13 mouse cellular contexts compared by ENCODE assay signal in the genomic region with DNA sequence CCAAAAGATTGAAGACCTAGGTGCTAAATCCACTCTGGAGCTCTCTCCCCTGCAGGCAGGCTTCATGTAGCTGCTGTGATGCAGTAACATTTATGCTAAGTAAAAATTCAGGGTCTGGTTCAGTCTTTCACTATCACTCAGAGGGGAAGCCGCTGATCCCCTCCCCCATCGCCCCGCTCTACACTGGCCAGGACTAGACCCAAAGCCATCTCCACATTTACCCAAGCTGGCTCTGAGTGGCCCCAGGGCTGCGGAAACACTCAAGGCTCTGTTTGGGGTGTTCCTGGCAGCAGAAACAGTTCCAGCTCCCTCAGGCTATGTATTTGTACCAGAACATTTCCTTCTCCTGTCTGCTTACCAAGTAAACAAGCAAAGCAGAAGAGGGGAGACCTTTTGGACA.
DNase-seq lines count a peak whose midpoint lies in the region; ATAC-seq and TF ChIP-seq lines count a peak whose summit lies in the region.
"Had no signal": no experiment of that assay in that cellular context is flagged by ENCODE, and none has a peak within 500 bp of the region (broad histone marks: within the 10 kb centered on the region; RNA-seq: fewer than 3 reads in every experiment).

No protein-coding gene starts in this region.

- no peak overlapping the region for H3K27ac ChIP-seq in forebrain, postnatal 0 days (ENCODE audit: low read depth, low read length)
- H3K27ac ChIP-seq in forebrain, embryonic 14.5 days (ENCODE audit: low read depth, low read length) = no peak overlapping the region
- H3K27ac ChIP-seq in midbrain, embryonic 13.5 days = no peak overlapping the region
- H3K27ac ChIP-seq in midbrain, embryonic 16.5 days (ENCODE audit: low read length) = no peak overlapping the region
- H3K27ac ChIP-seq: forebrain, embryonic 12.5 days; limb, embryonic 15.5 days had no signal

- no peak overlapping the region for H3K9ac ChIP-seq in forebrain, postnatal 0 days
- no peak overlapping the region for H3K9ac ChIP-seq in forebrain, embryonic 14.5 days (ENCODE audit: low read length)
- H3K9ac ChIP-seq in midbrain, embryonic 13.5 days (replicated peaks) = no peak overlapping the region
- H3K9ac ChIP-seq in midbrain, embryonic 16.5 days (ENCODE audit: low read depth, low read length) = no peak overlapping the region
- H3K9ac ChIP-seq: forebrain, embryonic 12.5 days; limb, embryonic 15.5 days had no signal

- WGBS in forebrain, postnatal 0 days = 76% methylated on average over 4 of the region's 4 CpGs
- 84% methylated on average over 4 of the region's 4 CpGs for WGBS in forebrain, embryonic 14.5 days
- WGBS in midbrain, embryonic 13.5 days = 80% methylated on average over 4 of the region's 4 CpGs
- WGBS in midbrain, embryonic 16.5 days = 77% methylated on average over 4 of the region's 4 CpGs

- TF ChIP-seq CTCF in forebrain, postnatal 0 days (IDR thresholded peaks at IDR 0.05; ENCODE audit: low read depth) = no peak

- H3K4me3 ChIP-seq in forebrain, postnatal 0 days (ENCODE audit: low read depth, low read length) = no peak overlapping the region
- no peak overlapping the region for H3K4me3 ChIP-seq in forebrain, embryonic 14.5 days (ENCODE audit: low read depth, low read length)
- no peak overlapping the region for H3K4me3 ChIP-seq in midbrain, embryonic 13.5 days (replicated peaks)
- H3K4me3 ChIP-seq in midbrain, embryonic 16.5 days (ENCODE audit: low read depth, low read length) = no peak overlapping the region
- H3K4me3 ChIP-seq: forebrain, embryonic 12.5 days; limb, embryonic 15.5 days had no signal

- no peaks in the 10 kb centered on the region for H3K27me3 ChIP-seq in forebrain, postnatal 0 days (ENCODE audit: insufficient read depth, low read length)
- no peaks in the 10 kb centered on the region for H3K27me3 ChIP-seq in forebrain, embryonic 14.5 days (replicated peaks; ENCODE audit: control insufficient read depth, insufficient read depth, low read length)
- H3K27me3 ChIP-seq in midbrain, embryonic 13.5 days = no peaks in the 10 kb centered on the region
- H3K27me3 ChIP-seq in midbrain, embryonic 16.5 days (ENCODE audit: control insufficient read depth, insufficient read depth, low read depth, low read length) = no peaks in the 10 kb centered on the region
- H3K27me3 ChIP-seq: forebrain, embryonic 12.5 days; limb, embryonic 15.5 days; Patski had no signal

- no peak for DNase-seq in forebrain, postnatal 0 days
- no peak for DNase-seq in forebrain, embryonic 14.5 days (ENCODE audit: low spot score)
- peak; percentile 15 to 19 for DNase-seq in cerebellum, postnatal 25 days
- peak; percentile 17 for DNase-seq in left cerebral cortex, postnatal 4 days
- DNase-seq in retina, embryonic 14.5 days (ENCODE audit: low spot score) = no peak
- DNase-seq in liver = no peak
- DNase-seq: adrenal gland, postnatal 25 days; kidney, postnatal 25 days had no signal

- no peak overlapping the region for H3K4me2 ChIP-seq in forebrain, postnatal 0 days (ENCODE audit: low read depth)
- no peak overlapping the region for H3K4me2 ChIP-seq in forebrain, embryonic 14.5 days (ENCODE audit: low read length)
- no peak overlapping the region for H3K4me2 ChIP-seq in midbrain, embryonic 13.5 days (replicated peaks)
- H3K4me2 ChIP-seq in midbrain, embryonic 16.5 days (ENCODE audit: low read length) = no peak overlapping the region
- H3K4me2 ChIP-seq: forebrain, embryonic 12.5 days; limb, embryonic 15.5 days had no signal

- ATAC-seq in forebrain, postnatal 0 days = peak; percentile 38; the same call in 1 of the 2 replicates
- no peak for ATAC-seq in forebrain, embryonic 14.5 days
- ATAC-seq in midbrain, embryonic 13.5 days = 0 out of 2 replicates have a peak, but pooled peaks have one; percentile 37
- no peak for ATAC-seq in midbrain, embryonic 16.5 days
- ATAC-seq: Patski had no signal

- H3K36me3 ChIP-seq in forebrain, postnatal 0 days (ENCODE audit: insufficient read depth) = no peaks in the 10 kb centered on the region
- H3K36me3 ChIP-seq in forebrain, embryonic 14.5 days (ENCODE audit: control insufficient read depth, insufficient read depth, low read length) = no peaks in the 10 kb centered on the region
- no peaks in the 10 kb centered on the region for H3K36me3 ChIP-seq in midbrain, embryonic 13.5 days
- H3K36me3 ChIP-seq in midbrain, embryonic 16.5 days (ENCODE audit: control insufficient read depth, insufficient read depth, low read length) = no peaks in the 10 kb centered on the region
- H3K36me3 ChIP-seq: forebrain, embryonic 12.5 days; limb, embryonic 15.5 days had no signal

- intact Hi-C loops in left cerebral cortex, postnatal 4 days (cut with DNase I) = no loop called here

- H3K4me1 ChIP-seq in forebrain, postnatal 0 days (ENCODE audit: insufficient read depth) = no peaks in the 10 kb centered on the region
- no peaks in the 10 kb centered on the region for H3K4me1 ChIP-seq in forebrain, embryonic 14.5 days (ENCODE audit: control insufficient read depth, insufficient read depth, low read length)
- H3K4me1 ChIP-seq in midbrain, embryonic 13.5 days (replicated peaks) = 0 out of 2 replicates have a peak, but pooled peaks cover 5% of the 10 kb centered on the region
- H3K4me1 ChIP-seq in midbrain, embryonic 16.5 days (ENCODE audit: control insufficient read depth, insufficient read depth, low read length) = no peaks in the 10 kb centered on the region

- H3K9me3 ChIP-seq in forebrain, postnatal 0 days (ENCODE audit: low read length) = no peaks in the 10 kb centered on the region
- no peaks in the 10 kb centered on the region for H3K9me3 ChIP-seq in forebrain, embryonic 14.5 days (replicated peaks; ENCODE audit: control insufficient read depth, low read length)
- no peaks in the 10 kb centered on the region for H3K9me3 ChIP-seq in midbrain, embryonic 13.5 days
- no peaks in the 10 kb centered on the region for H3K9me3 ChIP-seq in midbrain, embryonic 16.5 days (replicated peaks; ENCODE audit: control insufficient read depth, low read length, poor library complexity, severe bottlenecking)
- H3K9me3 ChIP-seq: forebrain, embryonic 12.5 days; limb, embryonic 15.5 days had no signal

Comparison
In these comparisons a context has a peak if more than half of its experiments do, and no peak if none do; other contexts are left out.
1. ATAC-seq: peak in forebrain, postnatal 0 days (single experiment) and midbrain, embryonic 13.5 days (single experiment); none in forebrain, embryonic 14.5 days (single experiment) and midbrain, embryonic 16.5 days (single experiment).
2. DNase-seq: peak in cerebellum, postnatal 25 days (2 of 2) and left cerebral cortex, postnatal 4 days (single experiment); none in forebrain, postnatal 0 days (single experiment), forebrain, embryonic 14.5 days (single experiment), retina, embryonic 14.5 days (single experiment) and liver (single experiment).